Mouse (Mus musculus): ENCODE measurements around the gene Phldb1.
"Not testable (repeated sequence)": the region's sequence is repeated elsewhere in the genome, so short reads cannot be mapped to it uniquely, and the experiment has no call there.

Phldb1 gene

DNA sequence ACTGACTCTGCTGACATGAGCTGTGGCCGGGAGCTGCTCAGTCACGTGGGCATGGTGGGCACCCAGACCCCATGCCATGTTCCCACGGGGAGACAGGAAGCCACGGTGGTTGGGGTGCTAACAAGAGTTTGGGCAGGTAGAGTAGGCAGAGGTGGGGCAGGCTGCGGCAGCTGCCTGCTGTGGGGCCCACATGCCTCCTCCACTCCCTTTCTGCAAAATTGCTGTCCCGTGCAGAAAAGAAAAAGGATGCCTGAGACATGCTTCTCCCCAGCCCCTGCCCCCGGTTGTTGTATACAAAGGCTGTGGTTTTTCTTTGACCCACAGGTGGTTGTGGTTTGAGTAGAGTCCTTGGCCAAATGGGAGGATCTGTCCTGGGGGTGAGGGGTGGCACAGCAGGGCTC lies 86.1 kb downstream of the Phldb1 start:
- DNase-seq, result no peak

DNA sequence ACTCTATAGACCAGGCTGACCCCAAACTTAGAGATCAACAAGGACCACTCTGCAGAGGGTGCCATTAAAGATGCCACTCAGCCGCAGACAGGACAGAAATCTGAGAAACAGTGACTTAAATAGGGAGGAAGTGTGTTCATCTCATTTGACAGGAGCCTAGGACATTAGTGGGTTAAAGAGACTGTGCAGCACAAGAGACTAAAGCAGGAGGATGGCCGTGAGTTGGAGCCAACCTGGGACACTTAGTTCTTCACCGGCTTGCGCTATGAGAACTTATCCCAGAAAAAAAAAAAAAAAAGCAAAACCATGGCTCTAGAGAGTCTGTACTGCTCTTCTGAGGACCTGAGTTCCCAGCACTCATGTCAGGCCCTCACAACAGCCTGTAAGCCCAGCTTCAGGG lies 87.3 kb downstream of the Phldb1 start:
- DNase-seq, result no peak

DNA sequence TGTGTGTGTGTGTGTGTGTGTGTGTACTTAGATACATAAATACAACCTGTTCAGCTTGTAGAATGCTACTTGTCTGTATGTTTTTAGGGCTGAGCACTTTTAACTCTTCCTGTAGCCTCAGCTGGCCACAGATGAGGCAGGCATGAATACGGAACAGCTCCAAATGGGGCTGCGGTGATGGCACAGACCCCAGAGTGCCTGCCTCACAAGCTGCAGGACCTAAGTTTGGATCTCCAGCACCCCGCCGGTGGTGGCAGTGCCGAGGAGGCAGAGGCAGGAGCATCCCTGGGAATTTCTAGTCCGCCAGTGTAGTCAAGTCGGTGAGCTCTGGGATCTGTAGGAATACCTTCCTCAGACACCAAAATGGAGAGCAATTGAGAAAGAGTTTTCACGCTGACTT lies 88.0 kb downstream of the Phldb1 start:
- DNase-seq, result no peak

DNA sequence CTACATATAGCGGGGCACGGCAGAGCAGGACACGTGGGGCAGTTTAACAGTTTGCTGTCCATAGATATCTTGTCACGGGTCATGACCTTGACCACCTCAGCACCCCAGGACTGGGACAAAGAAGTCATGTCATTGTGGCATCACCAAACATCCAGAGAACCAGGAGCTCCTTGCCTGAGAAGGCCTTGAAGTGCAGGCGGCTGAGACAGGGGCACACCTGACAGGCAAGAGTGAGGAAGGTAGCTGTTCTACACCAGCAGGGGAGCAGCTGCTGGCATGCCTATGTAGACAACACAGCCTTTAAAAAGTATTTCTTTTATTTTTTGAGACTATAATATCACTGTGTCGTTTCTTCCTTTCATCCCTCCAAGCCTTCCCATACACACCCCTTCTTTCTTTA lies 88.6 kb downstream of the Phldb1 start:
- DNase-seq, result no peak

DNA sequence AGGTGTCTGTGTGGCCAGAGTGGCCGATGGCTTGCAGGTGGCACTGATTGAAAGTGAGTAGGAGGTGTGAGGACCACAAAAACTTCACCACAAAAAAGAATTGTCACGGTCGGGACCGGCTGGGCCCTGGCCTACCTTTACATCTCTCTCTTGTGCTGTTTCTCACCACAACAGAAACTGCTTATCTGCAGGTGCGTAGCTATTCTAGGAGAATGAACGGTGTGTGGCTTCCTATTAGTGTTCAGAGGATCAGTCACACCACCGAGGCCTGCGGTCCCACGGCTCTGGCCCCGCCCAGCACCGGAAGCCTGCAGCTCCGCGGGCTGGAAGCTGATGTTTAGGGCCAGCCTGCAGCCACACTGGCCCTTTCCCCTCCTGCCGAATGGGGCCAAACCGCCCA lies 89.1 kb downstream of the Phldb1 start:
- no peak for DNase-seq

DNA sequence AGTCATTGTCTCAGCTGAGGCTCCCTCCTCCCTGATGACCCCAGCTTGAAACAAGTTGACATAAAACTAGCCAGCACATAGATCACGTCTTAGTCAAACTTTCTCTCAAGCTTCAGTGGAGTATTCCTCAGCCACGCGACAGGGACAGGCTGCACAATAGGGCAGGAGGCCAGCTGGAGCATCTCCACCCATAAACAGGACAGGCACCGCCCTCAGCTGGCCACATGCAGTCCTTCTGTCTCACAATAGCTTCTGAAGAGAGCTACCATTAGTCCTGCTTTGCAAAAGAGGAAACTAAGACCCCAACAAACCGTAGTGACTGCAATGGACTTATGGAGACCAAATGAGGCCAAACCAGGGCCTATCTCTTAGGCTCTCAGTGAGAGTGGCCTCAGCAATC lies 89.5 kb downstream of the Phldb1 start:
- peak; percentile 53 for DNase-seq

DNA sequence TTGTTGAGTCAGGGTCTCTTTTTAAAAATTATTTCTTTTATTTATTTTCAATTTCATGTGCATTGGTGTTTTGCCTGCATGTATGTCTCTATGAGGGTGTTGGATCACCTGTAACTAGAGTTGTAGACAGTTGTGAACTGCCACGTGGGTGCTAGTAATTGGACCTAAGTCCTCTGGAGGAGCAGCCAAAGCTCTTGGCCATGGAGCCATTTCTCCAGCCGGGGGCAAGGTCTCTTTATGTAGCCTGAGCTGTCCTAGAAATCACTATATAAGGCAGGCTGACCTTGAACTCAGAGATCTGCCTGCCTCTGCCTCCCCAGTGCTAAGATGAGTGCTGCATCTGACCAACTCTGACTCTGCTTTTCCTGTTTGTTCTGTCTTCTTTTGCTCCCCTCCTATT lies 90.8 kb downstream of the Phldb1 start:
- DNase-seq, result no peak

DNA sequence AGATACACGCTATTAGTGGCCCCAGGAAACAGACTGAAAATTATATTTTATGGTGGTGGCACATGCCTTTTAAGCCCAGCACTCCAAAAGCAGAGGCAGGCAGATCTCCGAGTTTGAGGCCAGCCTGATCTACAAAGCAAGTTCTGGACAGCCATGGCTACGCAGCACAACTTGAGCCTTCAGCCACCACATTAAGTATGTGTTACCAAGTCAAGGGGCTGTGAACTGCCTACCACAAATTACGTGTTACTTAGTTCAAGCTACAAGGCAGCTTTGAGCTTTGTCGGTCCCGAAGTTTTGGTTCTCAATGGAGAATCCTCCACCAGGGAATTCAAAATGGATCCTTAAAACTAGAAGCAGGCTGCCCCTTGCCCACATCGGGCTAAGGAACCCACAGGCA lies 91.9 kb downstream of the Phldb1 start:
- no peak for DNase-seq

DNA sequence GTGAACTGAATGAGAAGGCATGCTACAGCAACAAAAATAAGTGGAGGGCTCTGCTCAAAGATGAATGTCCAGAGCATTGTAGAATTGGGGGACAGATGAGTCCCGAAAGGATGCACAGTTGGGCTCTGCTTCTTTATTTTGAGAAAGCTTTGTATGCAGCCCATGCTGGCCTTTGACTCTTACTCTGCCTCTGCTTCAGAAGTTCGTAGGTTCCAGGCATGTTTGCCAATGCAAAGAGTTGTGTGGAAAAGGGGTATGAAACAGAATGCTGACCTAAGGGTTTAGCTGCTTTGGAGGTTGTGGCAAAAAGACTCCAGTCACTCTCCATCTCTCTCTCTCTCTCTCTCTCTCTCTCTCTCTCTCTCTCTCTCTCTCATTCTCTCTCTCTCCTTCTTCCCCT lies 93.4 kb downstream of the Phldb1 start:
- DNase-seq, result no peak

DNA sequence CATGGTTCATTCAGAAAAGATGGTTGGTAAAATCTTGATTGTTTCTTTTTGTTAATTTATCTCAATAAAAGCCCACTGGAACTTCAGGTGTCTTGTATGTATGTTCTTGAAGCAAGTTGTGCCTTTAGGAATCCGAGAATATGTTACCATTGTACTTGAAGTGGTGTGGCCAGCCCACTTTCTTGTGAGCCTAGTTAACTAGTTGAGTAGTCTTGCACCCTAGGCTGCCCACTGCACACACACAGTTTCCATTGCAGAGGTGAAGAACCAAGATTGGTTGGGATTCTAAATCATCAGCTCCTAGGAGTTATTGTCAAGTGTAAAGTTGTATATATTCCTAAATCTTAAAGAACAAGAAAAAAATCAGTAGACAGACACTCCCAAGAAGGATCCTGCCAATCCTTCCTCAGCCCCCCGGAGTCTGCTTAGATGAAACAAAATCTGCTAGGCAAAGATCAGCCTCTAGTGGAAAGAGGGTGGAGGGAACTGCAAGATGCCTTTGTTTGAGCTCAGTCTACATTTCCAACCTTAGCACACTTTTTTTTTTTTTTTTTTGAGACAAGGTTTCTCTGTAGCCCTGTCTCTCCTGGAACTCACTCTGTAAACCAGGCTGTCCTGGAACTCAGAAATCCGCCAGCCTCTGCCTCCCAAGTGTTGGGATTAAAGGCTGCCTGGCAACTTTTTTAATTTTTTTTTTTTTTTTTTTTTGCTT lies 94.2 kb downstream of the Phldb1 start:
- DNase-seq, result no peak

DNA sequence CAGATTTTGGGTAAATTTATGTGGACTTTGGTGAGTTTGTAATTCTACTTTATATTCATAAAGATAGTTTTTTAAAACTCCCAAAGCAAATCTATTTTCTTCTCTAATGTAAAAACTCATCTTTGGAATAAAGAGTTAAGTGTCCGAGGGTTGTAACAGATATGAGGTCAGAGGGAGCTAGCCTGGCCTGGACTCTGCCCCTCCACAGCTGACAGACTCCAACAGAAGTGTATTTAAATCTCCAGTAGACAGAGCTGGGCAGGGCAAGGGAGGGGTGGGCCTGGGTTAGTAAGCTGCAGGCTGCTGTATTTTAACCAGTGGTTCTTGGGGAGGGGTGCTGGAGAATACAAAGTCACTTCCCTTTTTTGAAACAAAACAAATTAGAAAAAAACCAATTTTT lies 95.0 kb downstream of the Phldb1 start:
- DNase-seq, result not testable (repeated sequence)

DNA sequence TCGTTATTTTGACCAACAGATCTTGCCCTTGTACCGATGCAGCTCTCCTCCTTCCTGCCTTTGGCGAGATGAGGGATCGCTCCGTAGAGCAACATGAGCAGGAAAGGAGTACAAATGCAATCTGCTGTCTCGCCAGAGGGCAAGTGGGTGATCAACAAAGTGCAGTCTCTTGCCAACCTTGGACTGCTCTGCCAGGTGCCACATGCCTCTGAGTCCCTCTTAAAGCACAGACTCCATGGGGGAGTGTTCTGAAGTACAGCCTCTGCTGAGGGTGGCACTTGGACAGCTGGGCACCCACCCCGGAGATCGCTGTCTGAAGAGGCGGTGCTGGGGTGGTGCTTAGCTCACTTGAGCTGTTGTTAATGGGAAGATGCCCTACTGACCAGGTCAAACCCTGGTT lies 96.3 kb downstream of the Phldb1 start:
- peak; percentile 55 for DNase-seq

DNA sequence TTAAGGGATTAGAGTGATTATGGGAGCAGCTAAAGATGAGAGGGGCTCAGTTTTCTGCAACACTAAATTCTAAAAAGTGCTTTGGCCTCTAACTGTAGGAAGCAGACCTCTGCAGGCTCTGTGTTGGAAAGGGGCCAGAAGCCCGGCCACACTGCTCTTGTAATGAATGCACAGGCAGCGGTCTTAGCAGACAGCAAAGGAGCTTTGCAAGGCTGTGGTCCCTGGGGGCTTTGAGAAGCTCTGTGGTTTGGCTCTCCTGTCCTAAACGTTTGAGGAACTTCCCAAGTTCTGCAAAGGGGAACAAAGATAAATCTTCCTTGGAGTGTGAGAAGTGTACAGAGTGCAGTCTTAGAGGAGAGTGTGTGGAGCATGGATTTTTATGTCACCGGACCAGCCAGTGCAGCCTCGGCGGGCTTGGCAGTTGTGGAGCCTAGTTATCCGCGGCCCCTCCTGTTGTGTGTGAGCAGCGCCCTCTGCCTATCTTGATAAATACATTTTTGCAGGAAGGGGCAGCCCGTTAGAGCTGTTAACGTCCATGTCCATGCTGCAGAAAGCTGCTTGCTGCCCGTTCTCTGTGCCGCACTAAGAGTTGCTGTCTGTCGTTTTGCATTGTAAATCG lies 97.3 kb downstream of the Phldb1 start:
- DNase-seq, result peak; percentile 43
